Mouse (Mus musculus) bone marrow, adult 2 months (tissue): ENCODE data around the gene Ank2.

Experiments
- CTCF ChIP-seq: fragments of 200-500 bp; IDR thresholded peaks from 2 replicates; pipeline ENCODE4 v1.5.1; 2011; ENCODE audit warnings: low read length, control low read depth; ENCODE audit not compliant: control insufficient read depth, insufficient read depth
- POLR2A ChIP-seq: fragments of 200-500 bp; IDR thresholded peaks from 2 replicates; pipeline ENCODE4 v1.6.1; 2011; ENCODE audit warnings: low read depth, mild to moderate bottlenecking, control low read depth, low read length, borderline replicate concordance; ENCODE audit not compliant: control insufficient read depth

- no peak for TF ChIP-seq CTCF
- TF ChIP-seq POLR2A = no peak
Observed at GRCm38 (mm10) chr3:127547882-127548281, 48.7 kb upstream of the Ank2 start.
